Mouse (Mus musculus): ENCODE measurements around the gene Galnt10.

The Galnt10 gene

DNA sequence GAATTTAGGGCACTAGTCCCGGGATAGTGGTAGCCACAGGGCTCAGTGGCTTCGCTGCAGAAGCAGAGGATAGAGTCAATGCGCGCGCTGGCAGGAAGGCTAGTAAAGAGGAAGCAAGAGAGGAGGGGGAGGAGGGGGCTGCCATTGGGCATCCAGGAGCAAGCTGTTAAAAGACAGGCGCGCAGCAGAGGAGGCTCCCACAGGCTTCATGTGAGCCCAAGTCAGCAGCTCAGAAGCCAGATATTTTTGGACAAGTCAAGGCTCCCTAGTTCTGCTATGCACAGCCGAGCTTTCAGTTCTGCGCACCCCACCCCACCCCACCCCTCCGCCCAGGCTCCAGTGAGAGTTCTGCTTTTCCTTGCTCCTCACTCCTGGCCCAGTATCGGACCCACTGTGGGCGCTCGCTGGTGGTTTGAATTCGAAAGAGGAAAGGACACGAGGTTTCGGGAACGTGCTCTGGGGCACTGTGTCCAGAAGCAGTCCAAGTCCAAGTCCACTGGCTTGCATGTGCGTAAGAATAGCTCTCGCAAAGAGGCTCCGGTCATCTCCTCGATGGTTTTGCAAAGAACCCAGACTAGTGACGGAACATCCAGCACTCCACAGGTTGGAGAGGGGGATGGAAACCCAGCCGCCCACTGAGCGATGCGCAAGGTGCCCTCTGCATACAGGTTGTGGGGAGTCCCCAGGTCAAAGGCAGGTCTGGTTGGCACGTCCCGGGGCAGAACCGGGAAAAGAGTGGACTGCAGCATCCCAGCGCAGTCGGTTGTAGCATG, 811 bp upstream of the Galnt10 start:
- no peak for DNase-seq

- DNase-seq, result no peak
Measured at GRCm38 (mm10) chr11:57645847-57646246, 605 bp downstream of the Galnt10 start.

- DNase-seq, result no peak
Measured at GRCm38 (mm10) chr11:57646416-57646815, 1.2 kb downstream of the Galnt10 start.

GRCm38 (mm10) chr11:57646940-57647339, 1.7 kb downstream of the Galnt10 start:
- DNase-seq, result no peak

- no peak for DNase-seq
Measured at GRCm38 (mm10) chr11:57647446-57647845, 2.2 kb downstream of the Galnt10 start.

DNA sequence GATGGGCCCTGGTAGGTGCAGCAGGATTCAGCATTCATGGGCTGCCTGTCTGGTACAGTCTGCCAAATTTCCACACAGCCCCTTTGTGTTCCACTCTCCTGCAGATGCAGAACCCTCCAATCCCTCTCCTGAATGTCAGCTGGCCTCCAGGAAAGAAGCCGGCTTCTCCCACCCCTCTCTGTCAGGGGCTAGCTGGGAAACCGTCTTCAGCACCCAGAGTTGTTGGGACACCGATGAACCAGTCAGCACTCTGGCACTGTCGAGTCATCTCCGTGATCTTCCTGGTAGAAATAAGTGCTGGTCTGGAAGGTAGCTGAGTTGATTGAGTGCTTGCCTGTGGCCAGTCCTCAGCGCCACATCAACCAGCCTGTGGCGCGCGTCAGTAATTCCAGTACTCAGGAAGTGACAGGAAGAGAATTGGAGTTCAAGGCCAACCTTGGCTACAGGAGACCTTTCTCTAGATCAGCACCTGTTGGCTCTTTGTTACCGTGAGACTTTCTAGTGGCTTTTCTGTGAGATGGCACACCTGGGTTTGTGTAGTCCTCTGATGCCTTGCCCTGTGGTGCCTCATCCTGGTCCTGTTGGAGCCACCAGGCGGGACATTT, 3.1 kb downstream of the Galnt10 start:
- no peak for DNase-seq

DNA sequence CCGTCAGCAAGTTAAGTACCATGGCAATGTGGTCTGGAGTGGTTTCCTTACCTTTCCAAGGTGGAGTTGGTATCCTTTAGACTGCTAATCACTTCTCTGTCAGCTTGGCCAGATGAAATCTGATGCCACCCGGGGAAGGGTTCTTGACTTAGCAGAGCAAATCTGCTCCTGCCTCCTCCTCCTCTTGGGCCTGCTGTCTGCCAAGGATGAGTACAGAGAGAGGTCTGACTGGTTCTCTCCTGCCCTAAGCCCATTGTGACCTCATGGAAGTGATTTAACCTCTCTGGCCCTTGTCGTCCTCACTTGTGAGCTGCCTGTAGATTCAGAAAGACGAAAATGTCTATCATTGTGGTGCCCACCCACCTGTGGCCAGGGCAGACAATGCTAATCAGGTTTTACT, 4.0 kb downstream of the Galnt10 start:
- no peak for DNase-seq

GRCm38 (mm10) chr11:57649671-57650070, 4.4 kb downstream of the Galnt10 start:
- DNase-seq, result no peak

DNA sequence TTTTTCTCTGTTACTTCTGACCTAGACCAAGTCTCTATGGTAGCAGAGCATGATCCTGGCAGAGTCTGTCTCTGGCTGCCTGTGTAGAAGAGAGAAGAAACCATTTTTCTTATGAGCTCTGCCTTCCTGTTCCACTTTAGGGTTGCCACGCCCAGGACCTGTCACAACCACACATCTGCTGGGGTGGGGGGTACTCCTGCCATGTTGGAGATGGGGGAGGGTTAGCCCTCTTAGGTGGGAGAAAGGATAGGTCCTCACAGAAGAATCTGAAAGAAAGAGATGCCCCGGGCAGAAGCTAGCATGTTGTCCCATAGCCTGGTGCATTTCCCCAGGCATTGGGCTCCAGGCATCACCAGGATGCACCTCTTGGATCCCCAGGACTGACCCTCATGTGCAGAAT, 5.6 kb downstream of the Galnt10 start:
- DNase-seq, result no peak

DNA sequence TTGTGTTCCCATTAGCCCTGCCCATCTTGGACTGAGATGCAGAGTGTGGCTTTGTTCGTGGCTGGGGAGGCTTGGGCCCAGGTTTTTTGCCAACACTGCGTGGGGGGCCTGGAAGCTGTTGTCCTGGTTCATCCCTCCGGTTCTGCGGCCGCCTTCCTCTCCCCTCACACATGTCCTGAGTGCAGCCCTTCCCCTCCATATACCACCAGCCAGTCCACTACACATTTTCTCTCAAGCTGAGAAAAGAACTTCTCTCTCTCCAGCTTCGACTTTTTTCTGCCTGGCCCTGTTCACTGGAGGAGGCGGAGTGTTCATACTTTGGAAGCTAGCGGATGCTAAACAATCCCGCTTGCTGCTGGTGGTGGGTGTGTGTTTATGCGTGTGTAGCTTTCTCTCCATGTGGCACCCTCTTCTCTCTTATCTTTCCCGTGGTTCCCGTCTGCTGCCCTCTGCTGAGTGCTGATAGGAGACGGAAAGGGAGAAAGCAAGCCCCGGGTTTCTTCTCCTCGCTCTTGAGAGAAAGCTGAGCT, 6.1 kb downstream of the Galnt10 start:
- DNase-seq, result no peak

DNA sequence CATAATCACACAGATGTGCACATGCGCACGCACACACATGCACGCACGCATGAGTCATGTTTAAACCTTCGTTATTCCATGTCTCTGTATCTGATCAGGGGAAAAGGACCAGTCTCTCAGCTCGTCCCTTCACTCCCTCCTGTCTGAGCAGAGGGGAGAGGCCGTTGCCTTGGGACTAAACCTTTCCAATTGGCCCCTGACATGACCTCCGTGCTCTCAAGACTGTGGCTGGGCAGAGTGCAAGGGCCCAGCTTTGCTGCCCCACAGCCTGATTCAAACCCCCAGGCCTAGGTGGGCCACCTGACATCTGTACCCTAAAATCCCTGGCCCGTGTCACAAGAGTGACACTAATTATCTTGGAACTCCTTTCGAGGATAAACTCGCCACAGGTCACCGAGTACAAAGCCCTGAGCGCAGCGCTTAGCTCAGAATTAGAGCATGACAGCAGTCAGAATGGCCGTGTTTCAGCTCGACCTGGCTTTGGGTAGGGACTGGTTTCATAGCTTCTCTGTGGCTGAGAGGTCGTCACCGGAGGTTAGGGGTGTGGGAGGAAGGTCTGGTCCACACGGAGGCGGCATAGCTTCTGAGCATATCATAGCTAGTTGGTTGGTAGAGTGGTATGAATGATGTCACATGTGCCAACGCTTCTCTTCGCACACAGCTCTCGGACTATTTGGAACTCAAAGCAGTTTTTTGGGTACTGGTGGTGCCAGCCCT, 7.1 kb downstream of the Galnt10 start:
- no peak for DNase-seq

- no peak for DNase-seq
Measured at GRCm38 (mm10) chr11:57652923-57653660, 7.8 kb downstream of the Galnt10 start.

DNA sequence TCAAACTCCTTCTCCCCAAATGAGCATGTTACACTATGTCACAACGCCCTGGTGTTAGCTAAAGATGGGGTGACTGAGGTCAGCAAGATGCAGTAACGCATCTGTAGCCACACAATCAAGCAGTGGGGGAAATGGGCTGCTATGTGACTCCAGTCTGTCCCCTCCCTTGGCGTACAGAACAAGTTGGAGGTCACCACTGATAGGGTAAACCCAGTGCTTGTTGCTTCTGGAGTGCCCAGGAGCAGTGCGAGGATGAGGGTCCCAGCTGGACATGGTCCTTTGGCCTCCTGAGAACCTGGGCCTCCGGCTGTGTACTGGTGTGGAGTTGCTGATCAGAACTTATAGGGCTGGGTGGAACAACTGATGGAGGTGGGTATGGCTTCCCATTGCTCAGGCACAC, 8.6 kb downstream of the Galnt10 start:
- no peak for DNase-seq

- no peak for DNase-seq
Measured at GRCm38 (mm10) chr11:57654386-57654785, 9.1 kb downstream of the Galnt10 start.

DNA sequence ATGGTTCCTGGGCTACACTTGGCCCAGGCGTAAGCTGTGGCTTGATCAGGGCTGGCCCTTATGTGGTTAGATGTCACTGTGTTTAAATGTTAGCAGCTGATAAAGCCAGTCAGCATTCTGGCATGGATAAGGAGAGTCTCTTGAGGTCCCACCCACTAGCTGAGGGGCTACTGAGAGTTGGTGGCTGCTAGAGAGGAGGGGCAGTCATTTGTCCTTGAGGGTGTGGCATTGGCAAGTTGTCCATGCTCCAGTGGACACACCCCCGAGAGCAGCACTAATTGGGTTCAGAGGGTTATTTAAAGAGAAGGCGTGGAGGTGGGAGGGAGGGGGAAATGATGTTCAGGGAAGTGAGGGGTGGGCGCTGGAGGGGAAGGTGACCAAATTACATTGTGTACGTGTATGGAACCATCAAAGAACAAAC, 9.7 kb downstream of the Galnt10 start:
- no peak for DNase-seq

GRCm38 (mm10) chr11:57655669-57656325, 10.6 kb downstream of the Galnt10 start:
- no peak for DNase-seq

DNA sequence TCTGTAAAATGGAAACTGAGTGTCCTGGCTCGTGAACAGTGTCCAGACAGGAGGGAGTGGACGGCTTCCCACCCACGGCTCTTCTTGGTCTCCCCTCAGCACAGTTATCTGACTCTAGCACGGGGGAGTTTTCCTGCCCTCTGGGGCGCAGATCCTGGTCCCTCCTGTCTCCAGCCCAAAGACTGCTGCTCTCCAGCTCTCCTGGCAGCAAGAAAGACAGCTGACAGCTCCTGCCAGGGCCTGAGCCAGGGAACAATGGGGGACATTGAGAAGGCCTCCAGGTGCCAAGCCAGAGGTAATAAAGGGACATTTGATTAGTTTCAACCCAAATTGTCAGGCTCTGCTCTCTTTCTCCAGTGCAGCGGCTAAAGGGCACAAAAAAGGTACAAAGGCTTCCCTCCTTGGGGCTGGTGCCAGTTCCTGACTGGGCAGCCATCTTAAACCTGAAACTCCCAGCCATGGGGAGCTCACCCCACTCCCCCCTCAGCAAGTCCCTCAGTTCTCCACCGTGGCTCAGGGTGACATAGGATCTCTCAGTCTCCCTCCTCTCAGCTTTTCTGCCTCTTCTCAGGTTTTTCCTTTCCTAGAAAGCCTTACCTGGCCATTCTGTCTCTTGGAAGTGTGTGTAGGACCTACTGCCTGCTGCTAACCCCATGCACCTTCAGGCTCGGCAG, 11.5 kb downstream of the Galnt10 start:
- no peak for DNase-seq

- DNase-seq, result no peak
Measured at GRCm38 (mm10) chr11:57657370-57658072, 12.3 kb downstream of the Galnt10 start.

GRCm38 (mm10) chr11:57658214-57658613, 13.0 kb downstream of the Galnt10 start:
- DNase-seq, result no peak

GRCm38 (mm10) chr11:57658751-57659150, 13.5 kb downstream of the Galnt10 start:
- no peak for DNase-seq

DNA sequence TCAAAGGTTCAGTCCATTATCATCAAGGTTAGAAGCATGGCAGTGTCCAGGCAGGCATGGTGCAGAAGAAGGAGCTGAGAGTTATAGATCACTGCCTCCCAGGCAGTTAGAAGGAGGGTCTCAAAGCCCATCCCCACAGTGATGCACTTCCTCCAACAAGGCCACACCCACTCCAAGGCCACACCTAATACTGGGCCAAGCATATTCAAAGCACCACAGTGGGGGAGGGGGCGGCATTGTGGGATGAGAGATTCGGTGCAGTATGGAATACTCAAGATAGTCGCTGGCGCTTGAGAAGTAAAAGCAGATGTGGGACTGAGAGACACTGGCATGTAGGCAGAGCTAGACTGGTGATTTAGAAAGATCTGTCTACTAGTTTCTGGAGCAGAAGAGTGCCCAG, 14.9 kb downstream of the Galnt10 start:
- DNase-seq, result no peak

Data from cerebellum, adult 11-12 months (tissue).